Mouse (Mus musculus) ES-Bruce4 (cell line): ENCODE measurements around the gene L1td1.

ENCODE experiments used
- CTCF ChIP-seq: IDR thresholded peaks from one replicate; pipeline ENCODE4 v1.8.1; 2011; ENCODE audit warnings: low read depth, low read length
- POLR2A ChIP-seq: IDR thresholded peaks from one replicate; pipeline ENCODE4 v1.8.1; 2011; ENCODE audit warnings: low read length; ENCODE audit not compliant: insufficient read depth

DNA sequence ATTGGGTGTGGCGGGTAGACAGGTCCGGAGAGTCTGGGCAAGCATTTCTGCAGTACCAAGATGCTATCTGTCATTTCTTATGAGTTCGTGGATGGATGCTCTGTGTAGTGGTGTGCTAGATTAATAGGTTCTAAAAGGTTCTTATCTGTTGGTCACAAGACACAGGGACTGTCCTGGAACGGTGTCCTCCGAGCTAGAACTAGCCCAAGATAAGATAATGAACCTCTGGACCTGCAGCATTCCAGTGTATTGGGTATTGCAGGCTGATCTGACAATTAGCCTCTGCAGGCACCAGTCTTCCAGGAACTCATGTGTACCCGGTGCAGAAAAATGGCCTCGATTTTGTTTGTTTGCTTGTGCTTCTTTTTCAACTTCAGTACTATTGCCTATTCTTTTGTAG is 2.2 kb downstream of the L1td1 start:
- no peak for TF ChIP-seq CTCF
- TF ChIP-seq POLR2A: no peak
